ENCODE assay signal across 26 mouse cellular contexts in genomic region chr5:97967044-97967443, GRCm38 (mm10).
"Had no signal": no experiment of that assay in that cellular context is flagged by ENCODE, and none has a peak within 500 bp of the region (broad histone marks: within the 10 kb centered on the region; RNA-seq: fewer than 3 reads in every experiment).

No protein-coding gene starts in this region.

- DNase-seq: gastrocnemius, postnatal 14 days; gastrocnemius, postnatal 36 days; heart, adult 18-20 months; heart, postnatal 14 days; heart, postnatal 36 days; kidney, adult 11 months; kidney, adult 2 months; kidney, adult 9 months; kidney, postnatal 14 days; kidney, postnatal 36 days; layer of hippocampus, adult 9-11 months; layer of hippocampus, postnatal 36 days; left cerebral cortex, postnatal 4 days; liver, embryonic 13.5 days had no signal

- ATAC-seq: hindbrain, postnatal 0 days; intestine, embryonic 16.5 days had no signal

- H3K27ac ChIP-seq: heart, embryonic 10.5 days; heart, embryonic 13.5 days; heart, embryonic 15.5 days; hindbrain, embryonic 13.5 days; hindbrain, embryonic 15.5 days; hindbrain, postnatal 0 days; kidney, embryonic 15.5 days; kidney, postnatal 0 days; limb, embryonic 13.5 days; limb, embryonic 15.5 days; liver, embryonic 13.5 days; liver, embryonic 15.5 days had no signal

- H3K4me1 ChIP-seq: heart, embryonic 10.5 days; heart, embryonic 13.5 days; heart, embryonic 15.5 days; hindbrain, embryonic 13.5 days; hindbrain, embryonic 15.5 days; kidney, embryonic 15.5 days; limb, embryonic 13.5 days; limb, embryonic 15.5 days; liver, embryonic 13.5 days; liver, embryonic 15.5 days had no signal

- H3K9ac ChIP-seq: heart, embryonic 13.5 days; heart, embryonic 15.5 days; hindbrain, embryonic 13.5 days; hindbrain, embryonic 15.5 days; kidney, embryonic 15.5 days; limb, embryonic 13.5 days; limb, embryonic 15.5 days; liver, embryonic 13.5 days; liver, embryonic 15.5 days had no signal

- H3K27me3 ChIP-seq: heart, embryonic 13.5 days; heart, embryonic 15.5 days; hindbrain, embryonic 13.5 days; hindbrain, embryonic 15.5 days; kidney, embryonic 15.5 days; limb, embryonic 13.5 days; limb, embryonic 15.5 days; liver, embryonic 13.5 days; liver, embryonic 15.5 days had no signal

- H3K4me3 ChIP-seq: heart, embryonic 10.5 days; heart, embryonic 13.5 days; heart, embryonic 15.5 days; hindbrain, embryonic 13.5 days; hindbrain, embryonic 15.5 days; kidney, embryonic 15.5 days; limb, embryonic 13.5 days; limb, embryonic 15.5 days; liver, embryonic 13.5 days; liver, embryonic 15.5 days had no signal

- H3K4me2 ChIP-seq: heart, embryonic 13.5 days; heart, embryonic 15.5 days; hindbrain, embryonic 13.5 days; hindbrain, embryonic 15.5 days; kidney, embryonic 15.5 days; limb, embryonic 13.5 days; limb, embryonic 15.5 days; liver, embryonic 13.5 days; liver, embryonic 15.5 days had no signal

- H3K9me3 ChIP-seq: heart, embryonic 10.5 days; heart, embryonic 13.5 days; heart, embryonic 15.5 days; hindbrain, embryonic 13.5 days; hindbrain, embryonic 15.5 days; kidney, embryonic 15.5 days; limb, embryonic 13.5 days; limb, embryonic 15.5 days; liver, embryonic 13.5 days; liver, embryonic 15.5 days had no signal

- H3K36me3 ChIP-seq: hindbrain, embryonic 13.5 days; hindbrain, embryonic 15.5 days; liver, embryonic 13.5 days; liver, embryonic 15.5 days had no signal
